17 mouse cellular contexts compared by ENCODE assay signal in the genomic region with DNA sequence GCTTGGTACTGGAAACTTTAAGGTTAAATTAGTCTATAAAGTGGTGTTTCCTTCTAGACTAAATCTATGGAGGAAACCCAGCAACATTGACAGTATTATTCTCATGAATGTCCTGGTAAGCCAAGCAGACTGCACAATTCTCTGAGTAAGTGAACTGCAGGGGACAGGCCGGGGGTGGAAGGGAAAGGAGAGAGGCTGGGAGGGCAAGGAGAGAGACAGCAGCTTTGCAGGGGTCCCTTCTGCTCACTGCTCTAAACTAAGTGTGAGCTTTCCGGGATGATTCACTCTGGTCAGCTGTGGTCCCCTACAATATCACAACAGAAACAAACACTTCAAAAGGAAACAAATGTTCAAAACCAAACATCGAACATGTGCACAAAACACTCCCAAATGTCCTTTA.
DNase-seq lines count a peak whose midpoint lies in the region; ATAC-seq lines count a peak whose summit lies in the region.
"Had no signal": no experiment of that assay in that cellular context is flagged by ENCODE, and none has a peak within 500 bp of the region (broad histone marks: within the 10 kb centered on the region; RNA-seq: fewer than 3 reads in every experiment).

No protein-coding gene starts in this region.

- H3K9me3 ChIP-seq in heart, embryonic 13.5 days: no peaks in the 10 kb centered on the region
- H3K9me3 ChIP-seq in neural tube, embryonic 12.5 days: no peaks in the 10 kb centered on the region
- H3K9me3 ChIP-seq: embryonic facial prominence, embryonic 13.5 days; midbrain, embryonic 15.5 days; neural tube, embryonic 13.5 days had no signal

- H3K4me2 ChIP-seq in heart, embryonic 13.5 days: peak overlapping the region; percentile 53
- 0 out of 2 replicates have a peak overlapping the region, but pooled peaks have one; percentile 14 for H3K4me2 ChIP-seq in neural tube, embryonic 12.5 days (replicated peaks)
- H3K4me2 ChIP-seq: embryonic facial prominence, embryonic 13.5 days; midbrain, embryonic 15.5 days; neural tube, embryonic 13.5 days had no signal

- DNase-seq in cerebellum, adult 8-10 months: no peak
- no peak for DNase-seq in heart, postnatal 14 days
- DNase-seq in neural tube, embryonic 10.5 days (ENCODE audit: extremely low spot score, low spot score): no peak
- DNase-seq in thymus, postnatal 0 days (ENCODE audit: low spot score): no peak
- DNase-seq in ovary, postnatal 10 days (ENCODE audit: low spot score): no peak
- DNase-seq: adrenal gland, postnatal 14 days; kidney, postnatal 14 days; layer of hippocampus, adult 9-11 months; lung, postnatal 36 days; retina, postnatal 1 day; thymus, postnatal 14 days had no signal

- WGBS in heart, embryonic 13.5 days: 36% methylated on average over 3 of the region's 3 CpGs
- WGBS in neural tube, embryonic 12.5 days: 16% methylated on average over 3 of the region's 3 CpGs

- H3K9ac ChIP-seq in heart, embryonic 13.5 days: peak overlapping the region; percentile 70; the same call in 1 of the 2 replicates
- no peak overlapping the region for H3K9ac ChIP-seq in neural tube, embryonic 12.5 days
- H3K9ac ChIP-seq: embryonic facial prominence, embryonic 13.5 days; midbrain, embryonic 15.5 days; neural tube, embryonic 13.5 days had no signal

- peaks cover 71% of the 10 kb centered on the region for H3K4me1 ChIP-seq in heart, embryonic 13.5 days
- H3K4me1 ChIP-seq in neural tube, embryonic 12.5 days: peaks cover 38% of the 10 kb centered on the region

- intact Hi-C loops in heart, postnatal 14 days (cut with DNase I): no loop called here

- peak overlapping the region; percentile 30 for H3K4me3 ChIP-seq in heart, embryonic 13.5 days
- no peak overlapping the region for H3K4me3 ChIP-seq in neural tube, embryonic 12.5 days
- H3K4me3 ChIP-seq: embryonic facial prominence, embryonic 13.5 days; midbrain, embryonic 15.5 days; neural tube, embryonic 13.5 days had no signal

- peak overlapping the region; percentile 68 for H3K27ac ChIP-seq in heart, embryonic 13.5 days (replicated peaks)
- no peak overlapping the region; the same call in 1 of the 2 replicates for H3K27ac ChIP-seq in neural tube, embryonic 12.5 days
- H3K27ac ChIP-seq: embryonic facial prominence, embryonic 13.5 days; midbrain, embryonic 15.5 days; neural tube, embryonic 13.5 days had no signal

- peak; percentile 58 for ATAC-seq in cerebellum, adult (ENCODE audit: insufficient number of reproducible peaks, low FRiP score, low TSS enrichment)
- ATAC-seq in heart, embryonic 13.5 days (ENCODE audit: extremely low read depth, insufficient number of reproducible peaks, low FRiP score, low TSS enrichment): no peak
- ATAC-seq in neural tube, embryonic 12.5 days (ENCODE audit: low FRiP score, low read depth): no peak
- ATAC-seq: midbrain, embryonic 15.5 days had no signal

- H3K36me3 ChIP-seq in heart, embryonic 13.5 days: no peaks in the 10 kb centered on the region
- H3K36me3 ChIP-seq in neural tube, embryonic 12.5 days: no peaks in the 10 kb centered on the region
- H3K36me3 ChIP-seq: embryonic facial prominence, embryonic 13.5 days; midbrain, embryonic 15.5 days; neural tube, embryonic 13.5 days had no signal

- H3K27me3 ChIP-seq in heart, embryonic 13.5 days (replicated peaks): no peaks in the 10 kb centered on the region
- no peaks in the 10 kb centered on the region for H3K27me3 ChIP-seq in neural tube, embryonic 12.5 days (replicated peaks)
- H3K27me3 ChIP-seq: embryonic facial prominence, embryonic 13.5 days; midbrain, embryonic 15.5 days; neural tube, embryonic 13.5 days had no signal
